Mouse (Mus musculus) heart, postnatal 10 days (tissue): Measurements from ENCODE around the gene Fam227a. TPM values are rescaled to one million over a fixed set of nuclear protein-coding genes. Genes with fewer than 3 reads are reported as not detected.
A peak's percentile ranks its signal among the peaks of the same experiment; 100 is the strongest.

Experiments
- DNase-seq, 2 experiments: peaks; one replicate each; pipeline ENCODE4 v3.0.0; 2021
- intact Hi-C: fragments of 180-260 bp; cut with DNase I; formaldehyde crosslinking; loops from one replicate; pipeline ENCODE4 v1.15.1; 2025
- total RNA-seq, 2 experiments: library from RNA; stranded (reverse); gene quantifications; 2 replicates each; pipeline ENCODE4 v1.2.3; 2021

Fam227a gene
- total RNA-seq: 1 to 10 TPM in 1 of 2 experiments, under 1 TPM in 1; 0.97 to 1.3 TPM

DNA sequence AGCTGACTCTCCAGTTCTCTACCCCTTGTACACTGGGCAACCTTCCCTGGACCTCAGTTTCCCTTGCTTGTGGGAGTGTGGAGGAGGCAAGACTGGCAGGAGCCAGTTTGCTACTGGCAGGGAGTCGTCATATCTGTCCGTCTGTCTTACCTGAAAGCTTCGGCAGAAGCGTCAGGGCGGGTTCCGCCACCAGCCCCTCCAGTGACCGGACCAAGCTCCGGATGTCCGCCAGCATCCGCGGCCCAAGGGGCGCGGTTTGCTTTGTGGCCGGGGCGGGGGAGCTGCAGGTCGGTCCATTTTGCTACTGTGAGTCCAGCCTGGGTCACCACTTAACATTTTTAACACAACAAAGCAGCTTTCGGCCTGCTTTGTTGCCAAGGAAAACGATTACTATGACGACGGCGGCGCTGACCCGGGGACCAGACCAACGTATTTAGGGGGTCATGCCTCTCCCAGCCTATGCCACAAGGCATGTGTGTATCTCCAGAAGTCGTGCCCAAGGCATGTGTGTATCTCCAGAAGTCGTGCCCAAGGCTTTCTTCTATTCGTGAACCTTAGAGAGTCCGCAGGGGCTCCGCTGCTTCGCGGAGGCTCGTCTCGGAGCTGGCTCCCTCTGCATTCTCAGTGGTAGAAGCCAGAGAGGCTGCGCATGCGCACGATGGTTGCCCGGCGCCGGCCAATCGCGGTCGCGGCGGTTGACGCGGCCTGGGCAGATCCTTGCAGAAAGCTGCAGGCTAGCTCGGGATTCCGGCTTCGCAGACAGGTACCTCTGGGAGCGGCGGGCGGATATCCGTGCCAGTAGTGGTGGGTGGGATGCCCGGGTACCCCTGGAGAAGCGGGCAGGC is at the start of gene Fam227a, which contains the start of gene Cby1:
Gene Fam227a, minus strand, starts transcription at position 426 of the 845 bp plus-strand sequence.
Gene Cby1, plus strand, starts transcription at position 669 of the 845 bp plus-strand sequence.
- peak; percentile 97 for DNase-seq
- intact Hi-C loops: loop anchor here (10.0 kb wide), 1 partner anchor 434 kb away; the partner anchor contains the start of genes Gm49486 and Pick1

DNA sequence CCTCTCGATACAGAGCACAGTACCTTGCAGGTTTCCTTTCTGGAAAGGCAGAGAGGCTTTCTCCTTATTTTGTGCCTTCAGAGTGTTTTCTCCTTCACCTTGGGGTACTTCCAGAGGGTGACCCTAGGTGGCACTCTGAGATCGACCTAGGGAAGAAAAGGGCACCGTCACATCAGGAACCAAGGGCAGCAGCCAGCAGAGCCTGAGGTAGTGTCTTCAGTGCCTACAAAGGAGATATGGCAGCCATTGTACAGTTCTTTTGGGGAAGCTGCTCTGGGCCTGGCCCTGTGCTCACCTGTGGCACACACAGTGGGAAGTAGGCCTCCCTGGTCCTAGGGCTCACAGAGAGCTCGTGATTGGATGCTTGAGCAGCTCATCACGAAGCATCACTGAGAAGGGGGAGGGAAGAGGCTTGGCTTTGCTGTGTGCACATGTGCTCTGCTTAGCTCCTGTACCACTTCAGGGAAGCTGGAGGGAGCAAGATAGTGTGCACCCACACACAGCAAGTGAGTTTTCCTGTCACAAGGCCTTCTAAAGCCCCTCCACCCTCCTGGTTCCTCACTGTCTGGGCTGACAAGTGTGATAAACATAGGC is 49.6 kb upstream of the Fam227a start:
- intact Hi-C loops: no loop called here
- no peak for DNase-seq

DNA sequence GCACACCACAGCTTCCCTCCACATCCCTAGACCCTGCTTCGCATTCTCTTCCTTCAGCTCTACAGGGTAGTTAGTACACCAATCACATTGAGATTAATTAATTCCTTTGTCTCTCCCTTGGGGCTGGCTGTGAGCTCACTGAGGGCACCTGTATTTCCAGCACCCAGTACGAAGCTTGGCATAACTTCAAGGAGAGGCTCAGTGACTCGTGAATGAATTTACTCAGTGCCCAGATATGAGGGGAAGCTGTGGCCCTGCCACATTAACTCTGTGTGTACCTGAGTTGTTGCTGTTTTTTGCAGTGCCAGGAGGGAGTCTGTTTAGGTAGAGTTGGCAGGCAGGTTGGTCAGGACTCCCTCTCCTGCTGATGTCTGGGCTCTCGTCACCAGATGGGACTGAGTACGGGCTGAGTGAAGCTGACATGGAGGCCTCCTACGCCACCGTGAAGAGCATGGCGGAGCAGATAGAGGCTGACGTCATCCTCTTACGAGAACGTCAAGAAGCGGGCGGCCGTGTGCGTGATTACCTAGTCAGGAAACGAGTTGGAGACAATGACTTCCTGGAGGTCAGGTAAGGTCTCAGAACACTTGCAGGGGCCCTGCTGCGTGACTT is 48.0 kb upstream of the Fam227a start:
- no peak for DNase-seq
- intact Hi-C loops: no loop called here

DNA sequence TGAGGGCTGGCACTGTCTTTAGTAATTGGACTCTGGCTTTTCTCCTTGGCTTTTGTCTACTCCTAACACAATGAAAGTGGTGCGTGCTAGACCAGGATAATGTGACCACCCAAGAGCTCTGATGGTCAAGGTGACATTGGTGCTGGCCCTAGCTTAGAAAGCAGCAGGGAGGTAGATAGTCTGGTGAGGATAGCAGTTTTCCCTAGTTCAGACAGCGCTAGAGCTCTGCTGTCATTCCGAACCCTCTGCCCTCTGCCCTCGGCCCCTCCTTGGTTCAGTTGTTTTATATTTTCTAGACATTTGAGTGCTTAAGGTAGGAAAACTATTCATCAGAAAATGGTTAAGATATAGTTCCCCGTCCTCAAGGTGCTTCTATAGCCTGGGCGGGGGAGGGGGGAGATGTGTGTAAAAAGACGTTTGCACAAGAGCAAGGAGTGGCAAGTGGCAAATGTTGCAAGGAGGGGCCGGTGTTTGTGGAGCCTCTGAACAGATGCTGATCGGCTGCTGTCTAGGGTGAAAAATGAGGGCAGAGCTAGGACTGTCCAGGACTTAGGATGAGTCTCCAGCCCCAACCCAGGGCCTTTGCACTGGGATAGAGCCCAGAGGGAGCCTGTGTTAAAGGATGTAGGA is 38.9 kb upstream of the Fam227a start:
- intact Hi-C loops: no loop called here
- no peak for DNase-seq

DNA sequence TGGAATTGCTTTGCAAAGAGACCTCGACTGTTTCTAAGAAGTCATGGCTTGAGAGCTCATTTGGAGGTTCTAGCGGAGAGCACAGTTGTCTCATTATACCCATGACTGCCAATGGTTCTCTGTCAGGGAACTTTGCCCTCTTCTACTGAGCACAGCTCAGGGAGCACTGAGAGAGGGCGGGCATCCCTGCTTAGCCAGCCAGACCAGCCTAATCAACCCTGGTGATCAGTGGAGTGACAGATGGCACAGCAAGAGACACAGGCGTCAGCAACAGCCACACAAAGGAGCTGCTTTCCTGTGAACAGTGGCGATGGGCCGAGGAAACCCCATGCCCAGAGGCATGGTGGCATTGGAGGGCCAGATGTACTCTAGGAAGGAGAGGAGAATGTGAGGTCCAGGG is 38.3 kb upstream of the Fam227a start:
- intact Hi-C loops: no loop called here

DNA sequence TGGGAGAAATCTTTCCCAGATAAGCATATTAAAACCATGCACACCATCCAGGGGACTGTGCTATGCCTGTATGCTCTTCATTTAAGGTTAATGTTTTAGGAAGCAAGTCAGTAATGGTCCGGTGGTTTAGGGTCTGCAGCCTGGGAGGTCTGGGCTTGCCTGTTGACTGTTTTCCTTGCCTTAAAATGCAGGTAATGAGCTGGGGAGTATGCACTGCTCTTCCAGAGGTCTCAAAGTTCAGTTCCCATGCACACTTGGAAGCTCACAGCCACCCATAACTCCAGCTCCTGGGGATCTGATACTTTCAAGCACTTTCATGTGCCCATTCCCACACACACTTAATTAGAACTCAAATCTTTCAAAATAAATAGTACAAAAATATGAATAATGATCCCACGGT is 37.8 kb upstream of the Fam227a start:
- DNase-seq: no peak
- intact Hi-C loops: no loop called here

More for the DNA sequence above, 38.3 kb upstream of the Fam227a start:
- no peak for DNase-seq

DNA sequence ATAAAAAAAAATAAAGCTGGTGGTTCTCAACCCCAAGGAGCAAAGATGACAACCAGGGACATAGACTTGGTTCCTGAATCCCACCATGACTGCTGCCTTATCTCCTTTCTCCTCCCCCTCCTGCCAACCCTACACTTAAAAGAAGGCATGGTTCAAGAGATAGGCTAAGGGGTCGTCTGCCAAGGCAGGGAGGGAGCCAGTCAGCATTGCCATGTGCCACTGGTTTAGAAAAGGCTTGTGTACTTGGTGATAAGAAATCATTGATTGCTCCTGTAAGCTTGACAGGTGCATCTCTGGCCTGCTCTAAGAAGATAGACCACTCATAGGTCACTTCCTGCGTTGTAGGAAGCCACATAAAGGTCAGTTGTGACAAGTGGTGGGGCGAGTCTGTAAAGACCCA is 36.8 kb upstream of the Fam227a start:
- no peak for DNase-seq
- intact Hi-C loops: no loop called here

DNA sequence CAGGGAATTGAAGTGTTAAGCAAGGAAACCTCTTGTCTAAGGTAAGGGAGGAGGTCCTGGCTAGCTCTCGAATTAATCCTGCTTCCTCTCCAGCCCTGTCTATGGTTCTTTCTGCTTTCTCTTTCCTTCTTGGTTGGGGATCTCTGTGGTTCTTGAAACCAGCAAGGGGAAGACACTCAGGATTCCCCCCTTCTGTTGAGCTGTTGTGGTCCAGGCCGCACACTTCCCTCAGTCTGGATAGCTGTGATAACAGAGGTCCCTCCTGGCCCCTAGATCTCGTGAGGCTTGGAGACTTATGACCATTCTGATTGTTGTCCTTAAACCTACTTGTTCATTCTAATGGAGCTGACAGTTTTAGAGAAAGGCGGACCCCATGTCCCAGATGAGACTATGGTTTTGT is 35.8 kb upstream of the Fam227a start:
- no peak for DNase-seq
- intact Hi-C loops: no loop called here

DNA sequence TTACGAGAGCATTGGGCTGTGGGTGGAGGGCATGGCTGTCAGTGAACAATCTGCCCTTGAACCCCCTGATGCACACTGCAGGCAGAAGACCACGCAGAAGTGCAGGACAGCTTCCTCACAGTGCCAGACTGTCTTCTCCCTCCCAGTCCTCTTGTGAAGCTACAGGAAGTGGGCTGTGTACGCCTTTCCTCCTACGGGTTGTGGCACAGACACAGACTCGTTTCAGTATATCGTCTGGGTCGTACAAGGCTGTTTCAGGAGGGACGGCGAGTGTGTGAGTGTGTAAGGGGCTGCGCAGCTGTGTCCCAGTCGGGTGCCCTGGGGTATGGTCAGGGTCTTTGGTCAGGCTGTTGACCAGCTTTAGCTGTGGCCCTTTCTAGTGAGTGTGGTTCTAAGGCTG is 35.0 kb upstream of the Fam227a start:
- DNase-seq: no peak
- intact Hi-C loops: no loop called here

DNA sequence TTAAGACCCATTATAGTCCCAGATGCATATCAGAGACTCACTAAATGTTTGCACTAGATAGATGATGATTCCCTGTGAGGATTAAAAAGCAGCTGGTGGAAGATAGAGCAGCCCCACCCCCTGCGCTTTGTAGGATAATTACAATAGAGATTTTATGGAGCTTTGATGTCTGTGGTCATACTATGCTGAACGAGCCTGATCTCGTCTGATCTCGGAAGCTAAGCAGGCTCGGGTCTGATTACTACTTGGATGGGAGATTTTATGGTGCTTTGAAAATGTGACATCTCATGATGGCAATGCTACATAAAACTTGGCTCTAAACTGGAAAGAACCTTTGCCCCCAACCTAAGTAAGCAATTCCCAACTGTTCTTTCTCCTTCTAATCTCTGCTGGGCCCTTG is 33.6 kb upstream of the Fam227a start:
- no peak for DNase-seq
- intact Hi-C loops: no loop called here

DNA sequence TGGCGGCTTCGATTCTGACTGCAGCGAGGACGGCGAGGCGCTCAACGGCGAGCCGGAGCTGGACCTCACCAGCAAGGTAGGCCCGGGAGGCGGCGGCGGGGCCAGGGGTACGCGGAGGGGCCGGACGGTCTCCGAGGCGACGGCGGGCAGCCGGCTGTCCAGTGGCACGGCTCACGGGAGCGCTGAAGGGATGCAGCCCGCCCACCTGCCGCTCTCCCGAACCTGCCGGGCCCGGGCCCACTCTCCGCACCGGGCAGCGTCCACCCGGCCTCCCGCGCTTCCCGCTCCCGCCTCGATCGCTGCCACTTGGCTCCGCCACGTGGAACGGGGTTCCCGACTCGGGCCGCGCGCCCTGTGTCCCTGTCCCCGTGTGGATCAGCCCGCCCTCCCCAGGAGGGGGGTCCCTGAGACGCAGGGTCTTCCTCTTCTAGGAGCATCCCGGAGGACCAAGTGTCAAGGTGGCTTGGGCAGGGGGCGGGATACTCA is 32.3 kb upstream of the Fam227a start:
- no peak for DNase-seq
- intact Hi-C loops: no loop called here

DNA sequence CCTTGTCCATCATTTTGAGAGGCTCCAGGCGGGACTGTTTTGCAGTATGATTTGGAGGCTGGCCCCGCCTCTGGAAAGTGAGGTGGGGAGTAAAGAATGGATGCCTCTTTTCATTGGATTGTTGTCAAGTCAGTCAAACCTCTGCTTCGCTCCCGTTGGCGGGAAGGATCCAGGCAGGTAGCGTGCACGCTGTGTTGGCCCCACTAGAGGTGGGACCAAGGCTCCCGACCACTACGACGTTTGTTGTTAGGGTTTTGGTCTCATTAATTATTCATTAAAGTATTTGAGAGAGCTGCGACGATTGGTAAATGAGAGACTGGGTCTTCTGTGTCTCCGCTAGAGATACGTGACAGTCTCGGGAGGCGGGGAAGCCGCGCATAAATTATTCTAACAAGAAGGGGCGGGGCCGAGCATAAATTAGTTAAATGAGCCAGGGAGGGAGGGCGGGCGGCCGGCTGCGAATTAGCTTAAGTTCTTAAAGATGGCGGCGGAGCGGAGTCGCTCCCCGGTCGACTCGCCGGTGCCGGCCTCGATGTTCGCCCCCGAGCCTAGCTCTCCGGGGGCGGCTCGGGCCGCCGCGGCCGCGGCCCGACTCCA is 31.8 kb upstream of the Fam227a start, which contains the start of gene Gtpbp1:
Gene Gtpbp1, plus strand, starts transcription at position 420 of the 597 bp plus-strand sequence.
- intact Hi-C loops: no loop called here
- DNase-seq: peak; percentile 99

DNA sequence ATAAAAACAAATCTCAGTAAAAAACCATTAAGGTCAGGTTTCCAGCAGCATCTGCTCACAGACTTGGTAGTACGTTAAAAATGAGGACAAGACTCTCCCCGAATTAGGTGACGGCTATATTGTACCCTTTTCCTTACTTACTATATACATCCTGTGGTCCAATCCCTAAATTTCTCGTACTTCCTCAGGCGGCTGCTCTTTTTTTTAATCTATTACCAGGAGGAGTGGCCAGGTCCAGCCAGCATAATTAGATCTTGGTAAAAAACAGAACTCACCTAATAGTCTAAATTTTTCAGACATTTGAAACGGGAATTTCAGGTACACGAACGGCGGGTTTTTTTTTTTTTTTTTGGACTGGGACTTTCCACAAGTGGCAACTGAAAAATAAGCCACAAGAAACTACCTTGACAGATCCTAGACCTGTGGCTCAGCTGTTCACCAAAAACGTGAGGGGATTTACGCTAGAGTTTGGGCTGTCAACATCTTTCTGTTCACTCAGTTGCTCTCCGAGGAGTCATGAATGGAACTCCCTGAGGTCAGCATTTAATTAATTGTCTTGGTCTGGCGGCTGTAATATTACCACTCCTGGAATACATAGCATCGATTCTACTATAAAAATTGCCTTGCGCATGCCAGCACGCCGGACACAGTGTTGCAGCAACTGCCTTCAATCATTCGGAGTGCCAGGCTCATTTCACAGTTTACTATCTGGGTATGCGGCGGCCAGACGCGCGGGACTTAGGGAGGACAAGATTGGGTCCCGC is 31.1 kb upstream of the Fam227a start:
- intact Hi-C loops: loop anchor here (2.0 kb wide), 1 partner anchor 49 kb away; no protein-coding TSS in a partner anchor
- DNase-seq: no peak

DNA sequence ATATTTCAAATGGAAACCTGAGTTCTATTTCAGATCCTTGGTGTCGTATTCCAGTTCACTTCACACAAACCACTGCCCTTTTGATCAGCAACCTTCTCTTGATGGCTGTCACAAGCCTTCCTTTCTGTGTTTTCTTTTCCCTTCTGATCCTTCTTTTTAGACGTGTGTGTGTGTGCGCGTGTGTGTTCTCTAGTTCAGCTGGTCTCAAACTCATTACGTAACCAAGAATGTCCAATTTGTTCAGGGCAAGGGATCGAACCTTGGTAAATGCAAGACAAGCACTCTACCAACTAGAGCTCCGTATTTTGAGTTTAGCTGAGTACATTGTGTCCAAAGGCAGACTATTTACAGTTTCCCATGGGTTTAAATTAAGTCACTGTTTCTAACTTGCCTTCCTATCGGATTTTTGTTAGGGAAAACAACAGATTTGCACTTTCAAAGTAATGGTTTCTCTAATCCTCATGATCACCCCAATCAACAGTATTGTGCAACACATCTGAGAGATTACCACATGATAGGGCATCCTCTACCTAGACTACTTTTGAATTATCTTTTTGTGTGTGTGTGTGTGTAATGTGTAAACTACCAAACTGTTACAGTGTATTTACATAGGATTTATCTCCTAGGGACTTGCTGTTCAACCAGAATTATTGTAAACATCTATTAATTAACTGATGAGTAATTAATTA is 29.7 kb upstream of the Fam227a start:
- intact Hi-C loops: loop anchor here (2.0 kb wide), 1 partner anchor 50 kb away; no protein-coding TSS in a partner anchor
- DNase-seq: no peak

DNA sequence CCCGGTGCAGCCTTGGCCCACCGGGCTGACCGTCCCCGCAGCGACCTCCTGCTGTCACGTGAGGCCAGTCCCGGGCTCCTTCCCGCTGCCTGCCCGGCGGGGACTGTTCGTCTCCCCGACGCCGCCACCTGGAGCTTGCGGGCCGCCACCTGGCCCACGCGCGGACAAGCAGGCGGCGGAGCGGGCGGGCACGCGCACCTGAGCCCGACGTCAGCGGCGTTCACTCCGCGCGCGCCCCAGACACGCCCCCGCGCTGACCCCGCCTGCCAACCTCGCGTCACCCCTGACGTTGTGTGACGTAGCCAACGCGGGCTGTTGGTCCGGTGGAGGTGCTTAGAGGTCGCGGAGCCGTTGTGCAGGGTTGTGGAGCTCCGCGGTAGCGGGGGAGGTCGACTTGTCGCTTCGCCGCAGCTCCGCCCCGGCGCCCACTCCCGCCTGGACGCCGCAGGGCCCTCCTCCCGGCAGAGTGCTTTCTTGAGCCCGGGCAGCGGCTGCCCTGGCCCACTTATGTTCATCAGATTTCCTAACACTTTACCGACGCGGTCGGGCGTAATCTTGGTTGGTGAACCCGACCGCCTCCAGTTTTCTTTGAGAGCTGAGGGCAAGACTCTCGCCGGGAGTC is 29.0 kb upstream of the Fam227a start, which contains the start of gene Josd1:
Gene Josd1, minus strand, starts transcription at position 274 of the 622 bp plus-strand sequence.
- intact Hi-C loops: loop anchor here (2.0 kb wide), 1 partner anchor 51 kb away; no protein-coding TSS in a partner anchor

DNA sequence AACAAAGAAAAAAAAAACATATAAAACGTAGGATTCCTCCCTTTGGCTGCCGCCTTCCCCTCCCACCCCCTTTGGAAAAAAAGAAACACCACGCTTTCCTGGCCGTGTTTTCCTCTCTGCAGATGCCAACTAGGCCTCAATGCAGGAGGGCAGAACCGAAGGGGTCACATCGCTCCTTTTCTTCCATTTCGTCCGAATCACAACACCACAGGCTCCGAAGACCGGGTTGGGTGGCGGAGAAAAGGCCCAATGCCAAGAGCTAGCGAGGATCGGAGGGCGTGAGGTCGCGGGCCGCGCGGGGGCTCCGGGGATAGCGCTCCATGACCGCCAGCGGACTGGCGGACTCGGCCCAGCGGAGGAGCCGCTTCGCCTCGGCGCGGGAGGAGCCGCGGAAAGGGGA is 28.4 kb upstream of the Fam227a start:
- intact Hi-C loops: no loop called here
- peak in 1 of 2 experiments; percentile 72 for DNase-seq

More for the DNA sequence above, 29.0 kb upstream of the Fam227a start, which contains the start of gene Josd1:
- DNase-seq: peak; percentile 98

DNA sequence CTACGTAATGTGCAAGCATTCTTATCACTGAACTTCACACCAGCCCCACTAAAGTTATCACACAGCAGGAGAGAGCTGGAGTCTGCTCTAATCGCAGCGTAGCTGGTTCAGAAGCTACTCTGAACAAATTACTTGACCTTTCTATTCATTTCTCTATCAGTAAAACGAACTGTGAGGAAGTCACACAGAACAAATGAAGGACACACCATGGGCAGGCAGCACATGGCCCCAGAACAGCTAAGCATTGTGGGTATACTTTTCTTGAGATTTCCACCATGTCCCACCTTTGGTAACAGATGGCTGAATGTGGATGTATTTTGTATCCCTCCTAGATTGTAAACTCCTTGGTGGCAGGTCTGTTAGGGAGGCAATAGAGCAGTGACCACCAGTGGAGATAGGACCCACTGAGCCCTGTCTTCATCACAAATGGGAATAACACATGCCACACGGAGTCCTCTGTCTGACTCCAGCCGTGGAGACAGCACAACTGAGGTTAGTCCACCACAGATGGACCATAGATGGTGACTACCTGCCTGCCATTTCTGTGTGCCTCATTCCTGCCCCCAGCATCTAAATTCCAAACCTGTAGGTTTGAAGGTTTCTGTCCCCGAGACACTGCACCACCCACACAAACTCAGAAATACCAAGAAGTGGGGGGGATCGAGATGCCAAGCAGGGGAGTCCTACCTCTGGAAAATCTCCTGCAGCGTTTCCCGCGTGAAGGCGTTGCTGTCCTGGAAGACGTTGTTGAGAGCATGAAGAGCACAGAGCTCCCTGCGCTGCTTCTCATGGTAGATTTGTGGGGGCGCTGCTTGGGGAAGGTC is 27.5 kb upstream of the Fam227a start:
- DNase-seq: no peak
- intact Hi-C loops: no loop called here
